Mouse (Mus musculus): ENCODE data around the gene Dpep1.
"Not testable (repeated sequence)": the region's sequence is repeated elsewhere in the genome, so short reads cannot be mapped to it uniquely, and the experiment has no call there.

Gene Dpep1

DNA sequence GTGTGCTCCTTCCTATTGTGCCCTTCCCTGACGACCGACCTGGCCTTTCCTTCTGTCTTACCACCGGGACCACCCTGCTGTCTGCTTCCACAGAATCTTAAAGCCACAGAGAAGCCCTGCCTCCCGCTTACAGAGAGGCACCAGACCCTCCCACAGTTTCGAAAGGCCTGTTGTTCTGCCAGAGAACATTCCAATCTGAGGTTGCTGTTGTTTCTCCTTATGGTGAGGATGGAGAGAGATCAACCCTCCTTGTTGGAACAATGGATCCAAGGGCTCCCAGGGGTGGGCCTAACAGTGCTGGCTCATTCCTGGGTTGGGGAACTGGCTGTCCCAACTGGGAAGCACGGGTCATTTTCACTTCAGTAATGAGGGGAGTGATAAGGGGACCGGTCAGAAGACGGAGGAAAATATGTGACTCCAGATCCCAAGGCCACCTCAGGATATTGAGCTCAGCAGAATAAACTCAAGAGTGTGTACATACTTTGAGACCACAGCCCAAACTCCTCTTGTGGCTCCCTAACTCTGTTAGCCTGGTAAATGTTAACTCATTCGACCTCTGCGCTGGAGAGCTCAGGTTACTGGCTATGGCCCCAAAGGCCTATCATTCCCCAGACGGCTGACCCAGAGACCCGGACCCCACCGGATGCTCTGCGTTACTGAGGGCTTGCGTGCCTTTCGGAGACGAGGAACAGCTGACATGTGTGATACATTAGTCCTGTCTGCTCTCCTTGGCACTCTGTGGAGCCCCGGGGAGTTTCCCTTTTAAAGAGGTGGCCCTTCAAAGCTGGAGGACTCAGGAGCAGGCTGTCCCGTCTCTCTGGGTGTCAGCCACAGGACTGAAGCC lies at the start of gene Dpep1:
TSS of gene Dpep1 (plus strand) at position 677 of the 844 bp plus-strand sequence.
- no peak for DNase-seq

- no peak for DNase-seq
Observed at GRCm38 (mm10) chr8:123136287-123136686, 49.8 kb upstream of the Dpep1 start.

DNA sequence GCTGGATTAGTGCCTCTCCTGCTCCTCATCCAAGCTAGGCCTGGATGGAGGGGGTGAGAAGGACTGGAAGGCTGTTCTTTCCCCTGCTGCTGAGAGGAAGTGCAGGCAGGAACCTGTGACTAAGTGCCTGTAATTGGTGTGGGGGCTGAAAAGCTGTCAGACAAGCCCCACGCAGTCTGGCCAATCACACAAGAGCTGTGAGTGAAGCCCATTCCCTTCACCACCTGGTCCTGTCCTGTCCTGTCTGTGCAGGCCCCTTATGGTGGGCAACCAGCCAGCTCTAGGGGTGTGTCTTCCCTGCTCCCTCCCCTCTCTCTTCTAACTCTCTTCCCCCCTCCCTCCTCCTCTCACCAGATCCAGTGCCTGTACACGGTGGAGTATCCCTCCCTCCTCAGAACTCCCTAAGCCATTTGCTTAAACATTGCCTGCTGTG lies 48.4 kb upstream of the Dpep1 start:
- peak; percentile 38 for DNase-seq

GRCm38 (mm10) chr8:123138741-123139140 lies 47.3 kb upstream of the Dpep1 start:
- no peak for DNase-seq

- DNase-seq = peak; percentile 34
Observed at GRCm38 (mm10) chr8:123141741-123142462, 44.1 kb upstream of the Dpep1 start.

DNA sequence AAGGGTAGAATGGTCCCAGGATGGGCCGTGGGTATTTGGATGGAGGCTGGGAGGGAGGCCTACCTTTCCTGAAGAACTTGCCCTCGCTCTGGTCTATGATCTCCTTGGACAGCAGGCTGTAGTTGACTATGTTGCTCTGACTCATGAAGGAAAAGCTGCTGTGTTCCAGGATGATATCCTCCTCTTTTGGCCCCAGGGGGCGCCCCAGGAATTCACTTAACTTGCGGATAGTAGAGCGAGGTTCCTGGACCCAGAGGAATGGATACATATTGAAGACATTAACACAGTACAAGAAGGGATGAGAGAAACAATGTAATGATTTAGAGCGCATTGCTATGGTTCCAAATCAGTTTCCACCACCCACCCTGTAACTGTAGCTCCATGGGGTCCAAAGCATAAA lies 40.8 kb upstream of the Dpep1 start:
- no peak for DNase-seq

DNA sequence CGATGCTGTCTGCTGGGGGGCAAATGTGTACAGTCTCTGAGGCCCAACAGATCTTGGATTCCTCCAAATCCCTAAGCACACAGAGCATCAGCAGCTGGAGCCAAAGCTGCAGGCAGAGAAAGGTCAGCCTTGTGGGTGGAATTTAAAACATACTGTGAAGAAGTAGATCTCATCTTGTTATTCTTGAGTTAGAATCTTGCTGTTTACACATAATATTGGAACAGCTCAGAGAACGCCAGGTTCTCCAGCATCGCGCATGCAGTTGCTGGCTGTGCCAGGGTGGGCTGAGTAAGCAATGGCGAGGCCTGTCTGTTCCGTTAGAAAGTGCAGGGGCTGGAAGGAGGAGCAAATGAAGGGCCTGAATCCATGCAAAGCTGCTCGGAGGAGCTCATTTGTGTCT lies 39.7 kb upstream of the Dpep1 start:
- DNase-seq = no peak

DNA sequence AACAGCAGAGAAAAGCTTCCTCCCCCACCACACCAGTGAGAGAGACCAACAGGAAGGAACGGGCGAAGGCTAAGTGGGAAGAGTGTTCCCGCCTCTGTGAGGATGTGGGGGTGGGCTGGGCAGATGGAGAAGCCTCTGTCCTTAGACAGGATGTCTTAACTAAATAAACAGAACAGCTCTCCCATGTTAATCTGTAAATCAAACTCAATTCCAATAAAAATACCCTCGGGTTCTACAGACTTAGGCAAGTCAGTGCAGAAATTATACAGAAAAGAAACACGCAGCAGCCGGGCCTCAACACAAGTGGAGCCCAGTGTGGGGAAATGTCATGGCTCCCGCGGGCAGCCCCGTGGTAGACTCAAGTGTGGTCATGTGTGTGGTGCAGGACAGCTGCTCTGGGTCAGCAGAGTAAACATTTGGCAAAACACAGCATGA lies 35.3 kb upstream of the Dpep1 start:
- no peak for DNase-seq

DNA sequence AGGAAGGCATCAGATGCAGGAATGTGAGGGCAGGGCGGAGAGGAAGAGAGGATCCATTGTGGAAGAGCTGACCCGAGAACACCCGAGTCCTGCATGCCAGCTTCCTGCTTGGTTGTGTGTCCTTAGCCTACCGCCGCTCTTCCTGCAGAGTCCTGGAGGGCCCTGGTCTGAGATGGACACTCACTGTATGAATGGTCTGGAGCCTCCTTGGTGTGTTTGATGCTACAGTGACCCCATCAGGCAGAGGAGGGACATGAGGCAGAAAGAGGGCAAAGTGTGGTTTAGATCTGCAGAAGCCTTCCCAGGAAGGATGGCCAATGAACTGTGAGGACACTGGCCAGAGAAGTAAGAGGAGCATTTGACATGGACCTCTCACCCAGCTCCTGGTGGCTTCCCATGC lies 30.9 kb upstream of the Dpep1 start:
- no peak for DNase-seq

GRCm38 (mm10) chr8:123156070-123156773 lies 29.8 kb upstream of the Dpep1 start:
- DNase-seq = no peak

DNA sequence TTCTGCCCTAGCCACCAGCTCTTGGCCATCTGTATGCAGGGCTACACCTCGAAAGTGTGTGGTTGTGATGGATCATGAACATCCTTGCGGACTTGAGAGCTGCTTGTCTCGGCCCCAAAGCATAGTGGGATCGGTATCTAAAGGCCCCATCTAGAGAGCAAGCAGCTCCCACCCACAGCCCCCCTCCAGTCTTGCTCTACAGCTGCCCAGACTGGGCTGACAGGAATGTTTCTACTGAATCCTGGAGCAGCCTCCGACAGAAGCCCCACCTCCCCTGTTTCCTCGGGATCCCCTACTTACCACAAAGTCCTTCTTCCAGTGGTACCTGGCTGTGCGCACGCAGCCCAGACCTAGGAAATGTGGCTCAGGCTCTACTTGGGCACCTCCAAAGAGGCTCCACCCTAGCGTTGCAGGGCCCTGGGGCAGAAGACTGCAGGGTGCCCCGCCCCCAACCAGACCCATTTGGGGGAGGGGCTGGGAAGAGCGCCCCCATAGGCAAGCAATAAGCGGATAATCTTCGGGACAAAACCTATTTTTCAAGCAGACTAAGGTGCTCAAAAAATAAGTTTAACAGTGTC lies 28.1 kb upstream of the Dpep1 start, which contains the start of gene Sult5a1:
TSS of gene Sult5a1 (minus strand) at position 428 of the 578 bp plus-strand sequence.
- no peak for DNase-seq

DNA sequence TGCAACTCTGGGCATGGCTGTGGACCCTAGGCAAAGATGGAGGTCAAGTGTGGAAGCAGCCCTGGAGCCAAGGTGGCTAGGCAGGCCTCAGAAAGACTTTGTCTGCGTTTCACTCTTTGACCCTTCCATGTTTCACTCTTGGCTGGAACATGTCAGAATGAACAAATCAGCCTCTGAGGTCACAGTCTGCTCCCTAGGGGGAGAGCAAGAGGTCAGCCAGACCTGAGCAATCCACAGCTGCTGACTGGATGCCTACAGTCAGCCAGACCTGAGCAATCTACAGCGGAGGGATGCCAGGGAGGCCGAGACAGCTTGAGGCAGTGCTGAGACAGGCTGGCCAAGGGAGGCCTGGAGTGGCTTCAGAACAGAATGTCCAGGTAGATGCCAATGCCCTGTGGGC lies 4.7 kb upstream of the Dpep1 start:
- no peak for DNase-seq

DNA sequence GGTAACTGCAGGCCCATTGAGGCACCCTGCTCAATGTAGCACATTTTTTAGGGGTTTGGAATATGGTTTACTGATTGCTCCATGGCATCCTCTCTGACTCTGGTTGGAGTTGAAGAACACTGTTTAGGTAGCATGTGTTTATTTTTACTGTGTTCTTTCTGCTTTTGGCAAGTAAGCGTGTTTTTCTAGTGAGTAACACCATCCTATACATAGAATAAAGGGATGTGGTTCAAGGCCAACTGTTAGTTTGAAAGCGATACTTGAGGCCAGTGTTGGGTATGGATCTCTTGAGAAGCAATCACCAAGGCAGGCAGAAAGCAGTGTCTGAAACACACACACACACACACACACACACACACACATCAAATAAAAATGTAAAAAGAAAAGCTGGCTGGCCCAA lies 2.0 kb downstream of the Dpep1 start:
- DNase-seq = no peak

DNA sequence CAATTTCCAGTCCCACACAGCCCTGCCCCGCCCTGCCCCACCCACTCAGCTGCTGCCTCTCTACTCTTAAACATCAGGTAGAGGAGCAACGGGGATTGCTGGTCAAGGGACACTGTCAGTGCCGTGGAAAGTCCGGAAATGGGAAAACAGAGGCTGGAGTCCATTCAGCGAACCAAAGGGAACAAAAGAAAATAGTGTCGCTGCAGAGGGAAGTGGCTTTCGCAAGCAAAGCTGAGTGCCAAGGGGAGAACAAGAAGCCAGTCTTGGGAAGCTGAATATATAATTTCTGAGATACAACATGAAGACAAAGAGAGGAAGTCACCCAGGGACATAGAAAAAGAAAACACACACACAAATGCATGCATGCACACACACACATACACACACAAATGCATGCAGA lies 2.8 kb downstream of the Dpep1 start:
- no peak for DNase-seq

- DNase-seq = peak; percentile 77
Observed at GRCm38 (mm10) chr8:123190678-123191077, 4.6 kb downstream of the Dpep1 start.

- no peak for DNase-seq
Observed at GRCm38 (mm10) chr8:123191908-123192307, 5.9 kb downstream of the Dpep1 start.

GRCm38 (mm10) chr8:123193771-123194170 lies 7.7 kb downstream of the Dpep1 start:
- no peak for DNase-seq

DNA sequence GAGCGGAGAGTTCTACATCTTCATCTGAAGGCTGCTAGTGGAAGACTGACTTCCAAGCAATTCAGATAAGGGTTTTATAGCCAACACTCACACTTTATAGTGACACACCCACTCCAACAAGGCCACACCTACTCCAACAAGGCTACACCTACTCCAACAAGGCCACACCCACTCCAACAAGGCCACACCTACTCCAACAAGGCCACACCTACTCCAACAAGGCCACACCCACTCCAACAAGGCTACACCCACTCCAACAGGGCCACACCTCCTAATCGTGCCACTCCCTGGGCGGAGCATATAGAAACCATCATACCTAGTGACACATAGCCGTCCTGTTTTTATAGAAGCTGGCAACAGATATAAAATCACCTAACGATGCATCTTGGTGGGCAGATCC lies 11.0 kb downstream of the Dpep1 start:
- not testable (repeated sequence) for DNase-seq

DNA sequence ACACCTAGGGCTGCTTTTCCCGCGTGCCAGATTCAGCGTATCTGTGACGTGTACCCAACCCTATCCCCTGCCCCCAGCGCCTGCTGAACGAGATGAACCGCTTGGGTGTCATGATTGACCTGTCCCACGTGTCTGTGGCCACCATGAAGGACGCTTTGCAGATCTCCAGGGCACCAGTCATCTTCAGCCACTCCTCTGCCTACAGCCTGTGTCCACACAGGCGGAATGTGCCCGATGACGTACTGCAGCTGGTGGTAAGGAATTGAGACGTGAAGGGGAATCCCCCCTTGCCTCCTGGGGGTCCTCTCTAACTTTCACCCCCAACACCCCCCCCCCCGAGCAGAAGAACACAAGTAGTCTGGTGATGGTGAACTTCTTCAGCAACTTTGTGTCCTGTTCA lies 13.8 kb downstream of the Dpep1 start:
- DNase-seq = no peak

DNA sequence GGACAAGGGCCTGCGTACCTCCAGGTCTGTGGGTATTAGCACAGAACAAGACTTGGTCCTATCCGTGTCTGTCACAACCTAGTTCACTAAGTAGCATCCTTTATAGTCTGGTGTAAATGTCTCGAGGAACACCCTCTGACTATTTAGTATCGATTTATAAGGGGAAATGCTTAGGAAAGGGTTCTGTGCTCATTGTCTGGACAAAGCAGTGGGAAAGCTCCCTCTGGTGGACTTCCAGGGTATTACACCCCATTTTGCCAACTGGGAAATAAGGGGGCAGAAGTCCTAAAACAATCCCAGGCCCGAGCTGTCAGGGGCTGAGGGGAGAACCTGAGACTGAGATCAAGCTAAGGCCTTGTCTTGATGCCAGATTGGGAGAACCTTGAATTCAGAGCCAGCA lies 16.2 kb downstream of the Dpep1 start:
- peak; percentile 86 for DNase-seq

GRCm38 (mm10) chr8:123203571-123203970 lies 17.5 kb downstream of the Dpep1 start:
- DNase-seq = no peak

DNA sequence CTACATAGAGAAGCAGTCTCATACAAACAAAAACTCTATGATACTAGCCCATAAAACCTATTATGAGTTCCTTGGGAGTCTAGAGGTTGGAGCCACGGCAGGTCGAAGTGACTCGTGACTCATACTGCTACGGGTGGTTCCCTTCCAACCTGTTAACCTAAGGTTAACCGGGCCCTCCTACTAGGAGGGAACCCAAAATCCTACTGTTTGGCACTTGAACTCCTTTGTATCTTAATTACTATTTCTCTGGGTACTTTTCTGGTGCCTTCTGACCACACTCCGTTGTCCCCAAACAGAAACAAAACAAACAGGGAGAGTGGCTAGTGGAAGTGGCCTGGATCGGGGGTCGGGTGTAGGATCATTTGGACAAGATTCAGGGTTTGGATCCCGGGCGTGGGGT lies 25.8 kb downstream of the Dpep1 start:
- no peak for DNase-seq

Measured in right cerebral cortex, postnatal 4 days (tissue).